Mouse (Mus musculus) kidney, postnatal 0 days (tissue): ENCODE measurements around the gene Pfkfb4. TPM values are rescaled to one million over a fixed set of nuclear protein-coding genes. Genes with fewer than 3 reads are reported as not detected.

Source experiments
- ATAC-seq: fragments of 200-750 bp; cut with Nextera tagmentation; replicated peaks from 2 replicates; pipeline ENCODE4 v1.8.0; 2017; ENCODE audit warnings: low read depth, moderate number of reproducible peaks, moderate TSS enrichment, moderate library complexity; ENCODE audit not compliant: low FRiP score
- DNase-seq: peaks from one replicate; pipeline ENCODE4 v3.0.0-alpha.2; 2016; ENCODE audit warnings: low spot score
- H3K27ac ChIP-seq: fragments of 300-500 bp; sonication (generic); 2 replicates; pipeline ENCODE4 v1.5.1; 2014; ENCODE audit warnings: mild to moderate bottlenecking
- H3K27me3 ChIP-seq: fragments of 300-500 bp; sonication (generic); 2 replicates; pipeline ENCODE4 v1.6.1; 2014; ENCODE audit warnings: low read length, mixed read lengths; ENCODE audit not compliant: insufficient read depth
- H3K36me3 ChIP-seq: fragments of 300-500 bp; sonication (generic); 2 replicates; pipeline ENCODE4 v1.6.1; 2014; ENCODE audit warnings: low read length, mixed read lengths; ENCODE audit not compliant: insufficient read depth
- H3K4me1 ChIP-seq: fragments of 300-500 bp; sonication (generic); replicated peaks from 2 replicates; pipeline ENCODE4 v1.6.1; 2014; ENCODE audit warnings: antibody characterized with exemption, low read length, mixed read lengths; ENCODE audit not compliant: insufficient read depth
- H3K4me2 ChIP-seq: fragments of 300-500 bp; sonication (generic); 2 replicates; pipeline ENCODE4 v1.6.1; 2014; ENCODE audit warnings: mild to moderate bottlenecking, low read length, moderate library complexity, mixed read lengths
- H3K4me3 ChIP-seq: fragments of 300-500 bp; sonication (generic); replicated peaks from 2 replicates; pipeline ENCODE4 v1.5.1; 2014; ENCODE audit warnings: low read depth, low read length
- H3K9ac ChIP-seq: fragments of 300-500 bp; sonication (generic); 2 replicates; pipeline ENCODE4 v1.6.1; 2014; ENCODE audit warnings: low read depth, low read length
- H3K9me3 ChIP-seq: fragments of 300-500 bp; sonication (generic); replicated peaks from 2 replicates; pipeline ENCODE4 v1.6.1; 2016; ENCODE audit warnings: low read length, inconsistent platforms, mixed read lengths
- CTCF ChIP-seq: IDR thresholded peaks from 2 replicates; pipeline ENCODE4 v1.5.1; 2016; ENCODE audit warnings: antibody characterized with exemption, low read depth, mild to moderate bottlenecking, moderate library complexity
- WGBS: fragments of 180-500 bp; shearing (Covaris S2); extraction: QIAGEN DNeasy Blood & Tissue Kit; methylation state at CpG from one replicate; pipeline ENCODE4 v1.1.7; 2014; 5-methylcytosine and 5-hydroxymethylcytosine counted together
- polyA plus RNA-seq: library from polyadenylated mRNA; unstranded; fragments of >200 nt; fragmentation: Nextera tagmentation; extraction: Ambion mirVana; gene quantifications from 2 replicates; pipeline ENCODE4 v1.2.1, GENCODE M21; 2015

The Pfkfb4 gene
- polyA plus RNA-seq, 1 experiment from 2014 or later, result 5.8 TPM

DNA sequence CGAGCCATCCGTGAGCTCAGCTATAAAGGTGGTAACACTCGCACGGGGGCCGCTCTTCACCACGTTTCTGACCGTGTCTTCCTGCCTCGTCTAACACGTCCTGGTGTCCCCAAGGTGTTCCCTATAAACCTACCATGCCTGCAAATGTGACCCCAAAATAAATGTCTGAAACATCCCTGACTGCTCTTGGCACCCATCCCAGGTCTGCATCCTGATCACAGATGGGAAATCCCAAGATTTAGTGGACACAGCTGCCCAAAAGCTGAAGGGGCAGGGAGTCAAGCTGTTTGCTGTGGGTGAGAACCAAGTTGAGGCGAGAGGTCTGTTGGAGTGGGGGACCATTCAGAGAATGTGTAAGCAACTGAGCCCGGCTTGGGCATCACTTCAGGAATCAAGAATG is 36.3 kb upstream of the Pfkfb4 start:
- no peak for TF ChIP-seq CTCF
- Histone ChIP-seq H3K9me3 (no peaks in the 10 kb centered on the region), H3K36me3 (no peaks in the 10 kb centered on the region), H3K27me3 (no peaks in the 10 kb centered on the region), H3K4me1 (0 out of 2 replicates have a peak, but pooled peaks cover 7% of the 10 kb centered on the region), H3K27ac (no peak overlapping the region), H3K4me2 (no peak overlapping the region), H3K4me3 (no peak overlapping the region), H3K9ac (no peak overlapping the region)
- WGBS, result 77% methylated on average over 11 of the region's 11 CpGs
- no peak for ATAC-seq
- no peak for DNase-seq

DNA sequence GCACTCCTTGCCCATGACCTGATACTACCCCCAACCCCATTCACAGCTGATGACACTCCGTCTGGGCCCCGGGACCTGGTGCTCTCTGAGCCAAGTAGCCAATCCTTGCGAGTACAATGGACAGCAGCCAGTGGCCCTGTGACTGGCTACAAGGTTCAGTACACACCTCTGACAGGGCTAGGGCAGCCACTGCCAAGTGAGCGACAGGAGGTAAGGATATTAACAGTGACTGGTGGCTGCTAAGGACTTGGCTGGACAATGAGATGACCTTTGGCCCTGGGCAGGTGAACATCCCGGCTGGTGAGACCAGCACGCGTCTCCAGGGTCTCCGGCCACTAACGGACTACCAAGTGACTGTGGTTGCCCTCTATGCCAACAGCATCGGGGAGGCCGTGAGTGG is 35.7 kb upstream of the Pfkfb4 start:
- Histone ChIP-seq H3K36me3 (no peaks in the 10 kb centered on the region), H3K27me3 (no peaks in the 10 kb centered on the region), H3K27ac (no peak overlapping the region), H3K4me1 (0 out of 2 replicates have a peak, but pooled peaks cover 7% of the 10 kb centered on the region), H3K9me3 (no peaks in the 10 kb centered on the region), H3K9ac (no peak overlapping the region), H3K4me3 (no peak overlapping the region), H3K4me2 (no peak overlapping the region)
- TF ChIP-seq CTCF, result no peak
- no peak for DNase-seq
- WGBS, result 90% methylated on average over 11 of the region's 11 CpGs
- no peak for ATAC-seq

DNA sequence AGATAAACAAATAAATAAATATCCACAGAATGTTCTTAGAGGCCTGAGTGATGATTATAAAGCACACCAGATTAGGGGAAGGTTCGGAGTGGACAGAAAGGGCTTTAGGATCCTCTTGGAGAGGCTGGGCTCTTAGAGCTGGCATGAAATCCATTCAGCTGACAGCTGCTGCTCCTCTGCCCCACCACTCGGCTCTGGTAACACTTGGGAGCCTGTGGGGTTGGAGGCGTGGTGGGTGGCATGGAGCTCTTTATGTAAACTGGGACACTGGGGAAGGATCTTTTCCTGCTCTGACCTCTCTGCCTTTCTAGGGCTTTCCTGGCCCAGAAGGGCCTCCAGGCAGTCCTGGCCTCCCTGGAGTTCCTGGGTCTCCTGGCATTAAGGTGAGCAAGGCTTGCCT is 28.0 kb upstream of the Pfkfb4 start:
- 67% methylated on average over 3 of the region's 3 CpGs for WGBS
- no peak overlapping the region for H3K4me2 ChIP-seq
- DNase-seq, result no peak
- TF ChIP-seq CTCF, result no peak
- no peak for ATAC-seq
- H3K27ac ChIP-seq, result no peak overlapping the region
- H3K9me3 ChIP-seq, result no peaks in the 10 kb centered on the region
- H3K27me3 ChIP-seq, result no peaks in the 10 kb centered on the region
- no peak overlapping the region for H3K9ac ChIP-seq
- no peaks in the 10 kb centered on the region for H3K4me1 ChIP-seq
- no peak overlapping the region for H3K4me3 ChIP-seq
- no peaks in the 10 kb centered on the region for H3K36me3 ChIP-seq

DNA sequence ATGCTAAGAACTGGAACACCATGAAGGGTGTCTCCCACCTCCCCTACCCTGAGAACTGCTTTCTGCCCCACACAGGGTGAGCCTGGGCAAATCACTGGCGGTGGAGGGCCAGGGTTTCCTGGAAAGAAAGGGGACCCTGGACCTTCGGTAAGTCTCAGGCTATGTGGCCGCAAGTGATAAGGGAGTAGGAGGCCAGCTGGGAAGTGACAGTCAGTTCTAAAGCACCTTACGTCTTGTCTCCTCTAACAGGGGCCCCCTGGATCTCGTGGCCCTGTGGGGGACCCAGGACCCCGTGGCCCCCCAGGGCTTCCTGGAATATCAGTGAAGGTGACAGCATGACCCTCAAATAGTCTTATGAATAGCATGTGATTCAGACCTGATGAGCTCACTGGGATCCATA is 27.2 kb upstream of the Pfkfb4 start:
- Histone ChIP-seq H3K4me2 (no peak overlapping the region), H3K4me1 (no peaks in the 10 kb centered on the region), H3K27ac (no peak overlapping the region), H3K27me3 (no peaks in the 10 kb centered on the region), H3K9ac (no peak overlapping the region), H3K4me3 (no peak overlapping the region), H3K9me3 (no peaks in the 10 kb centered on the region), H3K36me3 (no peaks in the 10 kb centered on the region)
- DNase-seq (no peak), ATAC-seq (no peak)
- TF ChIP-seq CTCF, result no peak
- WGBS, result 84% methylated on average over 6 of the region's 6 CpGs

DNA sequence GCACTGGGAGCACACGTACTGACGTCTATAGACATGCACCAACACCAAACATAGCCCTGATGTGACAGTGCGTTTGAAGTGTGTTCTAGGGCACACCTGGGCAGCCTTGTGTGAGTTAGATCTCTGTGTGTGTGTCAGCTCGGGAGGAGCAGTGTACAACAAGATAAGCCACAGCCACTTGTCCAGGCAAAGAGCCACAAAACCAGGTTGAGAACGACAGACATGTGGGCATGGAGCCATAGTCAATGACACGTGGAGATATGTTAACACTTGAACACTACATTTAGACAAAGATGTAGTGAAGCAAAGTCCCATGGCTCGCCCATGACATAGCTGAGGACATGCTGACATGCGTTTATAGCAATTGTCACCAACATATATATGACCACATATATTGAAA is 21.0 kb upstream of the Pfkfb4 start:
- no peak overlapping the region for H3K27ac ChIP-seq
- no peaks in the 10 kb centered on the region for H3K27me3 ChIP-seq
- H3K9ac ChIP-seq, result no peak overlapping the region
- 83% methylated on average over 8 of the region's 8 CpGs for WGBS
- DNase-seq, result no peak
- TF ChIP-seq CTCF, result no peak
- no peaks in the 10 kb centered on the region for H3K36me3 ChIP-seq
- H3K4me1 ChIP-seq, result no peaks in the 10 kb centered on the region
- H3K9me3 ChIP-seq, result no peaks in the 10 kb centered on the region
- ATAC-seq, result no peak
- H3K4me2 ChIP-seq, result no peak overlapping the region
- no peak overlapping the region for H3K4me3 ChIP-seq

DNA sequence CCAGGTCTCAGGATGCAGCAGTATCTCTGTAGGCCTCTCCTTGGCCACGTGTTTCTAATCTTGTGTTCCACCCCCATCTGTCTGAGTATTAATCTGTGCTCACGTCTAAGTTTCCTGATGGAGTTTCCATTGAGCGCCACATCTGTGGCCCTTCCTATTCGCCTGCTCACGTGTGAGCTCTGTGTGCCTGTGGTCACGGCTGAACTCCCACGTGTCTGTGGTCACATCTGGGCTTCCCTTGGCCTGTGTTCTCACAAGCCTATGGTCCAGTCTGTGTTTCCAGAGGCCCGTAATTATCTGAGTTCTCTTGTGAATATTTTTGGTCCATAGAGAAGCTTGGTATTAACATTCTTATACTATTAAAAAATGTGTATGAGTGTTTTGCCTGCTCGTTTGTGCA is 15.1 kb upstream of the Pfkfb4 start:
- ATAC-seq, result no peak
- H3K4me1 ChIP-seq, result no peaks in the 10 kb centered on the region
- DNase-seq, result no peak
- no peaks in the 10 kb centered on the region for H3K36me3 ChIP-seq
- H3K27ac ChIP-seq, result no peak overlapping the region
- 81% methylated on average over 9 of the region's 9 CpGs for WGBS
- no peaks in the 10 kb centered on the region for H3K9me3 ChIP-seq
- no peaks in the 10 kb centered on the region for H3K27me3 ChIP-seq
- TF ChIP-seq CTCF, result no peak
- H3K4me2 ChIP-seq, result no peak overlapping the region
- H3K9ac ChIP-seq, result no peak overlapping the region
- H3K4me3 ChIP-seq, result no peak overlapping the region

DNA sequence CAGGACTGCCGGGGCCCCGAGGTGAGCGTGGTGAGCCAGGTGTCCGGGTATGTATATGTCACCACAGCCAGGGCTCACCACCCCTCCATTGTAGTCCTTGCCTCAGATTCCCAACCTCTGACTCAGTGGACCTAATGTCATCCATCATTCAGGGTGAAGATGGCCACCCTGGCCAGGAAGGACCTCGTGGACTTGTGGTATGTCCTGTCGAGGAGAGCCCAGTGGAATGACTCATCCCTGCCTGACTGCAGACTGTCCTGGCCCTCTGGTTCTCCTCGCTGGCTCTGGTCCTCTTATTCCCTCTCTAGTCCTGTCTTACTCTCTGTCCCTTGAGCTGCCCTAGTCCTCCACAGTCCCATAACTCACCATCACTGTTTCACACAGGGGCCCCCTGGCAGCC is 13.6 kb upstream of the Pfkfb4 start:
- no peak for ATAC-seq
- TF ChIP-seq CTCF, result no peak

More for the DNA sequence above, 13.6 kb upstream of the Pfkfb4 start:
- H3K4me2 ChIP-seq, result no peak overlapping the region
- no peak for DNase-seq
- no peaks in the 10 kb centered on the region for H3K4me1 ChIP-seq
- H3K27me3 ChIP-seq, result no peaks in the 10 kb centered on the region
- WGBS, result 76% methylated on average over 7 of the region's 7 CpGs
- H3K36me3 ChIP-seq, result no peaks in the 10 kb centered on the region
- H3K4me3 ChIP-seq, result no peak overlapping the region
- H3K9ac ChIP-seq, result no peak overlapping the region
- no peak overlapping the region for H3K27ac ChIP-seq
- no peaks in the 10 kb centered on the region for H3K9me3 ChIP-seq
